Mouse (Mus musculus) embryo, embryonic 11 days (tissue): ENCODE results near the gene Cd9.
"Not testable (repeated sequence)": the region's sequence is repeated elsewhere in the genome, so short reads cannot be mapped to it uniquely, and the experiment has no call there.

Experiments
- DNase-seq: peaks from one replicate; pipeline ENCODE4 v3.0.0-alpha.2; 2015

Cd9 gene

GRCm38 (mm10) chr6:125496417-125496816, 1.8 kb upstream of the Cd9 start:
- no peak for DNase-seq

GRCm38 (mm10) chr6:125495361-125495760, 770 bp upstream of the Cd9 start:
- DNase-seq, result no peak

GRCm38 (mm10) chr6:125493147-125493546, 1.4 kb downstream of the Cd9 start:
- DNase-seq, result no peak

- no peak for DNase-seq
Measured at GRCm38 (mm10) chr6:125492664-125493063, 1.9 kb downstream of the Cd9 start.

- DNase-seq, result no peak
Measured at GRCm38 (mm10) chr6:125492033-125492432, 2.6 kb downstream of the Cd9 start.

- no peak for DNase-seq
Measured at GRCm38 (mm10) chr6:125491393-125491792, 3.2 kb downstream of the Cd9 start.

- DNase-seq, result no peak
Measured at GRCm38 (mm10) chr6:125489881-125490559, 4.6 kb downstream of the Cd9 start.

- no peak for DNase-seq
Measured at GRCm38 (mm10) chr6:125485589-125485988, 9.0 kb downstream of the Cd9 start.

GRCm38 (mm10) chr6:125484721-125485120, 9.9 kb downstream of the Cd9 start:
- DNase-seq, result no peak

- DNase-seq, result not testable (repeated sequence)
Measured at GRCm38 (mm10) chr6:125484313-125484660, 10.3 kb downstream of the Cd9 start.

GRCm38 (mm10) chr6:125483515-125484312, 10.9 kb downstream of the Cd9 start:
- DNase-seq, result no peak

GRCm38 (mm10) chr6:125482427-125482831, 12.2 kb downstream of the Cd9 start:
- no peak for DNase-seq

GRCm38 (mm10) chr6:125481667-125482390, 12.8 kb downstream of the Cd9 start:
- DNase-seq, result no peak

GRCm38 (mm10) chr6:125480396-125481361, 13.9 kb downstream of the Cd9 start:
- peak; percentile 30 for DNase-seq

GRCm38 (mm10) chr6:125479359-125479758, 15.2 kb downstream of the Cd9 start:
- no peak for DNase-seq

- no peak for DNase-seq
Measured at GRCm38 (mm10) chr6:125478135-125479128, 16.2 kb downstream of the Cd9 start.

- DNase-seq, result no peak
Measured at GRCm38 (mm10) chr6:125476826-125477589, 17.6 kb downstream of the Cd9 start.

- DNase-seq, result peak; percentile 33
Measured at GRCm38 (mm10) chr6:125476090-125476489, 18.5 kb downstream of the Cd9 start.

- DNase-seq, result no peak
Measured at GRCm38 (mm10) chr6:125475184-125475583, 19.4 kb downstream of the Cd9 start.

GRCm38 (mm10) chr6:125473939-125474338, 20.7 kb downstream of the Cd9 start:
- DNase-seq, result no peak
